Mouse (Mus musculus) stomach, embryonic 16.5 days (tissue): ENCODE data around the gene Sema3a. TPM values are rescaled to one million over a fixed set of nuclear protein-coding genes. Genes with fewer than 3 reads are reported as not detected.

Experiments
- ATAC-seq: fragments of 200-750 bp; cut with Nextera tagmentation; 2 replicates; pipeline ENCODE4 v1.8.0; 2017; ENCODE audit warnings: moderate number of reproducible peaks, moderate TSS enrichment; ENCODE audit not compliant: insufficient read depth, low FRiP score
- H3K27ac ChIP-seq: fragments of 300-500 bp; sonication (generic); 2 replicates; pipeline ENCODE4 v1.5.1; 2014; ENCODE audit warnings: low read length
- H3K27me3 ChIP-seq: fragments of 300-500 bp; sonication (generic); 2 replicates; pipeline ENCODE4 v1.6.1; 2014; ENCODE audit warnings: low read length, control low read depth, mixed read lengths; ENCODE audit not compliant: control insufficient read depth, insufficient read depth
- H3K36me3 ChIP-seq: fragments of 300-500 bp; sonication (generic); 2 replicates; pipeline ENCODE4 v1.6.1; 2014; ENCODE audit warnings: low read length; ENCODE audit not compliant: control insufficient read depth, insufficient read depth
- H3K4me1 ChIP-seq: fragments of 300-500 bp; sonication (generic); 2 replicates; pipeline ENCODE4 v1.6.1; 2014; ENCODE audit warnings: low read length, control low read depth, mixed read lengths; ENCODE audit not compliant: control insufficient read depth, insufficient read depth
- H3K4me2 ChIP-seq: fragments of 300-500 bp; sonication (generic); 2 replicates; pipeline ENCODE4 v1.6.1; 2014; ENCODE audit warnings: low read depth, low read length, mixed read lengths
- H3K4me3 ChIP-seq: fragments of 300-500 bp; sonication (generic); replicated peaks from 2 replicates; pipeline ENCODE4 v1.5.1; 2014; ENCODE audit warnings: mild to moderate bottlenecking, low read length
- H3K9ac ChIP-seq: fragments of 300-500 bp; sonication (generic); 2 replicates; pipeline ENCODE4 v1.6.1; 2014; ENCODE audit warnings: low read length
- H3K9me3 ChIP-seq: fragments of 300-500 bp; sonication (generic); replicated peaks from 2 replicates; pipeline ENCODE4 v1.6.1; 2016; ENCODE audit warnings: low read length, control low read depth; ENCODE audit not compliant: control insufficient read depth
- WGBS: fragments of 180-500 bp; shearing (Covaris S2); extraction: QIAGEN DNeasy Blood & Tissue Kit; methylation state at CpG from one replicate; pipeline ENCODE4 v1.1.7; 2014; 5-methylcytosine and 5-hydroxymethylcytosine counted together
- polyA plus RNA-seq: library from polyadenylated mRNA; unstranded; fragments of >200 nt; fragmentation: Nextera tagmentation; extraction: Ambion mirVana; gene quantifications from 2 replicates; pipeline ENCODE4 v1.2.1, GENCODE M21; 2015

The Sema3a gene
- polyA plus RNA-seq, 1 experiment from 2014 or later = 22.9 TPM

DNA sequence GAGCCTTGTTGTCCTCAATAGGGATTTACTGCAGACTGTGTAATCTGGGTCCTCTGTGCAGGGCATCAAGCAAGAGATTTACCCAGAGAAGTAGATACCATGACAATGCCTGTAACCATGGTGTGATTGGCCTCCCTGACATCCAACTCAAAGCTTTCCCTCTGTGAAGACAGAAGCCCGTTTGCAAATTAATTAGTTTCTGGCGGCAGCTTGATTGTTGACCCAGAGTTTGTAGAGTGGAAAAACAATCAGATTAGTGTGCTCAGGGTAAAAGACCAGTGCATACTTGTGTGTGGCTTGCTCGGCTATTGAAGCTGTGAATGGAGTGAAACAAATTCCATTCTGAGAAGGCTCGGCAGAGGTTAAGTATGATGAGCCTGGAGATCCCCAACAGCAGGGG is 404.0 kb downstream of the Sema3a start:
- Histone ChIP-seq H3K27ac (no peak overlapping the region), H3K36me3 (no peaks in the 10 kb centered on the region), H3K4me3 (no peak overlapping the region), H3K4me1 (no peaks in the 10 kb centered on the region), H3K9ac (no peak overlapping the region), H3K9me3 (no peaks in the 10 kb centered on the region), H3K27me3 (no peaks in the 10 kb centered on the region), H3K4me2 (no peak overlapping the region)
- ATAC-seq = no peak
- WGBS = 34% methylated on average over 4 of the region's 4 CpGs

DNA sequence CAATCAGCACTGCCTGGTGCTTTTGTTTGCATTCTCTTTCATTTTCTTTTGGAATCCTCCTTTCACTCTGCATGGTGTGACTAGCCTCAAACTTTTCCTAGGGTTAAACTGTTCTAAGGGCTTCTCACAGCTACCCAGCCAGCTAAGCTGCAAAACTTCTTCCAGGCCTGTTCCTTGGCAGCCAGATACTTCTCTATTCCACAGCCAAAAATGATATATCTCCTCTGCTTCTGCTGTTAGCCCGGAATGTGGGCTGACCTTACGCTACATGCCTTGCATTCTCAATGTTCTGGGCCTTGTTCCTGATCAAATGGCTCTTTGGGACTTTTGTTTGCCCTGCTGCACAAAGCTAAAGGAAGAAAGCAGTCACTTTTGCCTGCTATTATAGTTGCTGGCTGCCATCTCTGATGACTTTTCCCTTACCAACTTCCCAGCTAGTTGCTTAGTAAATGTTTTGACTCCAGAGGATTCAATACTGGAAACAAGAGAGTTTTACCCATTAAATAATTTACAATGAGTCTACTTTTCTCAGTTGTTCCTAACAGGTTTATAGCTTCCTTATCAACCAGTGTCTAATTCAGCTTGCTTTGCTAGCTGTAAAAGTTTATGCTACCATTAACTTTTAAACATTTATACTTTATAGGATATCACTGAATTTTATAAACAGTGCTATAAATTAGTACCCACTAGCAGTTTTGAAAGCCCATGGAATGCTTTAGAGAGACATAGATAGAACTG is 422.4 kb downstream of the Sema3a start:
- Histone ChIP-seq H3K27ac (peak overlapping the region; percentile 85), H3K4me1 (peaks cover 17% of the 10 kb centered on the region), H3K4me3 (no peak overlapping the region), H3K36me3 (no peaks in the 10 kb centered on the region), H3K9ac (no peak overlapping the region; the same call in none of the 2 replicates), H3K4me2 (no peak overlapping the region), H3K9me3 (no peaks in the 10 kb centered on the region; the same call in 1 of the 2 replicates), H3K27me3 (no peaks in the 10 kb centered on the region)
- ATAC-seq = peak; percentile 69
- 25% methylated on average over 2 of the region's 2 CpGs for WGBS

DNA sequence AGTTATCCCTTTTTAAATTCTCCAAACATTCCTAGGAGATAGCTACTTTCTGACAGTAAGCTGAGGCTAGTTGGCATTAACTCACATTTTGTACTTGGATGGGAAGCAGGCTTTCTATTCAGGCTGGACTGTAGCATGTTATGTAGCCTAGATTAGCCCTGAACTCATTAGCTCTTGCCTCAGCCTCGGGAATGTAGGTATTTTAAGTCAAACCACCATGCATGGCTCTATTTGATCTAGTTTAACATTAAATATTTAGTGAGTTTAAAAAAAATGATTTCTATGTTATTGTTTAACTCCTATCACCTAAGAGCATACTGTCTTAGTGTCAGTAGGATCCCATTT is 423.0 kb downstream of the Sema3a start:
- Histone ChIP-seq H3K9me3 (no peaks in the 10 kb centered on the region; the same call in 1 of the 2 replicates), H3K9ac (no peak overlapping the region), H3K27ac (peak overlapping the region; percentile 24; the same call in 1 of the 2 replicates), H3K27me3 (no peaks in the 10 kb centered on the region), H3K36me3 (no peaks in the 10 kb centered on the region), H3K4me2 (no peak overlapping the region), H3K4me3 (no peak overlapping the region), H3K4me1 (peaks cover 17% of the 10 kb centered on the region)
- WGBS = 29% methylated on average over 1 of the region's 1 CpGs
- ATAC-seq = no peak

DNA sequence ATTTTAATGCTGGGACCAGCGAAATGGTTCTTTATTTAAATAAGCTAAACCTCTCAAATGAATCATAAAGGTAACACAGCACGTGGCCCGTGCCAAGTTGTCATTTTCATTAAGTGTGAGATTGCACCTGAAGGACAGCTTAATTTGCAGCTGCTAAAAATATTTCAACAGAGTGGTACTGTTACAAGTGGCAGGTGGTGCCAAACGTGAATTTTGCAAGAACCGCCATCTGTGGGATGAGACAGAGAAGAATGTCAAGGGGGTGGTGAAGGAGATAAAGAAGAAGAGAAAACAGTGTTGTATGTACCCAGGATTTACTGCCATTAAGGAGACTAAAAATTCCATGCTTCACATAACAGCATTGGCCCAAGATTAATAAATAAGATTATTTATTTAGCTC is 423.9 kb downstream of the Sema3a start:
- no peak overlapping the region for H3K4me3 ChIP-seq
- no peak for ATAC-seq
- 74% methylated on average over 5 of the region's 5 CpGs for WGBS
- no peaks in the 10 kb centered on the region for H3K36me3 ChIP-seq
- H3K4me1 ChIP-seq = peaks cover 17% of the 10 kb centered on the region
- H3K9ac ChIP-seq = no peak overlapping the region
- no peak overlapping the region for H3K27ac ChIP-seq
- no peaks in the 10 kb centered on the region; the same call in 1 of the 2 replicates for H3K9me3 ChIP-seq
- no peak overlapping the region for H3K4me2 ChIP-seq
- no peaks in the 10 kb centered on the region for H3K27me3 ChIP-seq

DNA sequence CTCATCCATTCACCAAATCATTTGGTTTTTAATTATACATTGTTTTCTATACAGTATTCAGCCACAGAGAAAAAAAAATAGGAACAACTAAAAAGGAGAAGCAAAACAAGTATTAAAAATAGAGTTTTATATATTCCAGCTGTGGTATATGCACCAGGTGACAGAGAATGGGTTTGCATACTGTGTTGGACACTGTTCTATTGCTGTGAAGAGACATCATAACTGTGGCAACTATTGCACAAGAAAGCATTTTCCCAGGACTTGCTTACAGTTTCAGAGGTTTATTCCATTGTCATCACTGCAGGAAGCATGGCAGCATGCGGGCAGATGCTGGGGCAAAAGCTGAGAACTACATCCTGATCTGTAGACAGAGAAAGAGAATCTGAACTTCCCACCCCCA is 425.7 kb downstream of the Sema3a start:
- Histone ChIP-seq H3K4me2 (no peak overlapping the region), H3K27me3 (no peaks in the 10 kb centered on the region), H3K27ac (no peak overlapping the region), H3K4me1 (peaks cover 17% of the 10 kb centered on the region), H3K9ac (no peak overlapping the region), H3K4me3 (no peak overlapping the region), H3K9me3 (no peaks in the 10 kb centered on the region; the same call in 1 of the 2 replicates), H3K36me3 (no peaks in the 10 kb centered on the region)
- 82% methylated on average over 1 of the region's 1 CpGs for WGBS
- ATAC-seq = no peak; the same call in 1 of the 2 replicates

DNA sequence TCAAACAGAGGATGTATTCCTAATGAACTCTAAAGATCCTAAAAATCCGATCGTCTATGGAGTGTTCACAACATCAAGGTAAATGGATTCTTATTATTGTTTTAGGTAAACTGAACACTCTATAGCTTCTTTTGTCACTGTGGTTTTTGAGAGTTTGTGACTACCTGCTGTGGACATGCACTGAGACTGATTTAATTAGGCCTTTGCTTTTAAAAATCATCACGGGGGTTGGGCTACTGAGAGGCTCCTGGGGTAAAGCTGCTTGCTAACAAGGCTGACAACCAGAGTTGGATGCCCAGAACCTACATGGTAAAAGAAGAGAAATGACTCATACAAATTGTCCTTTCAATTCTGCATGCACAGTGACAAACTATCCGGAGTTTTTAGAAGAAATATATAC is 432.0 kb downstream of the Sema3a start:
- no peak overlapping the region for H3K27ac ChIP-seq
- H3K9me3 ChIP-seq = no peaks in the 10 kb centered on the region
- H3K27me3 ChIP-seq = no peaks in the 10 kb centered on the region
- no peak overlapping the region for H3K4me2 ChIP-seq
- H3K4me3 ChIP-seq = no peak overlapping the region
- H3K4me1 ChIP-seq = no peaks in the 10 kb centered on the region
- ATAC-seq = no peak
- no peak overlapping the region for H3K9ac ChIP-seq
- H3K36me3 ChIP-seq = no peaks in the 10 kb centered on the region
- WGBS = 74% methylated on average over 4 of the region's 4 CpGs

DNA sequence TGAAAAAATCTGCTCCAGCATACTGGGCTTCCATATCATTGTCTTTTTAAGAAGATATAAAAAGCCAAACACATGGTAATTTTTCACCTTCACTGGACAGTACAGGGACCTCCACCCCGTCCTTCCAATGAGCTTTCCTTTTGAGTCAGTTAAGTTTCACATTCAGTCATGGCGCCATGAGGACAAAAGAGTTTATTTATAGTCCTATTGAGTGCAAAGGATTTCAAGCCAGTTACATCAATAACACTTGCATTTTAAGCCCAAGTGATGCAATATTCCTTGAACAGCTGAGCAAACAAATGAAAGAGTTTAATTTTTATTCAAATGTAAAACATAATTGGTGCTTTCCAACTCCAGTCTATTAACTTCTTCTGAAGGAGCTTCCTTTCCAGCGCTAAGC is 448.7 kb downstream of the Sema3a start:
- Histone ChIP-seq H3K4me1 (no peaks in the 10 kb centered on the region), H3K27ac (no peak overlapping the region), H3K4me3 (no peak overlapping the region)

DNA sequence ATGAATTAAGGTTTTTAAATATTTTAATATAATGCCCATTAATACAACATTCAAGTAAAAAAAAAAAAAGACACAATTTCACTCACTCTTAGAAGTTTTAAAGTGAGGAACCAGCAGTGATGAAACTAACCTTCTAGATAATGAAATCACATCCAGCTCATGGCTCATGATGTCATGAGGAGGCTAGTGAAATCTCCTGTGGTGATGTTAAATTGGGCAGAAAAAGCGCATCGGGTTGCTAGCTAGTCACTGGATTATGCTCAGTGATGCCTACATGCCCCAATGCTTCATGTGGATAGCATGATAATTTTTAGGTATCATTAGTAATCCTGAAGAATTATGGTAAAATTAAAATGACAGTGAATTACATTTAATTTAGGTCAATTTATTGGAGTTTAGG is 453.9 kb downstream of the Sema3a start:
- Histone ChIP-seq H3K27me3 (no peaks in the 10 kb centered on the region), H3K27ac (no peak overlapping the region), H3K9ac (no peak overlapping the region), H3K4me3 (no peak overlapping the region), H3K36me3 (no peaks in the 10 kb centered on the region), H3K4me2 (no peak overlapping the region), H3K4me1 (no peaks in the 10 kb centered on the region), H3K9me3 (no peaks in the 10 kb centered on the region)
- no peak for ATAC-seq
- WGBS = 95% methylated on average over 2 of the region's 2 CpGs

More for the DNA sequence above, 448.7 kb downstream of the Sema3a start:
- no peak for ATAC-seq
- Histone ChIP-seq H3K4me2 (no peak overlapping the region), H3K36me3 (no peaks in the 10 kb centered on the region), H3K9me3 (no peaks in the 10 kb centered on the region), H3K27me3 (no peaks in the 10 kb centered on the region), H3K9ac (no peak overlapping the region)
- WGBS = 83% methylated on average over 3 of the region's 3 CpGs

DNA sequence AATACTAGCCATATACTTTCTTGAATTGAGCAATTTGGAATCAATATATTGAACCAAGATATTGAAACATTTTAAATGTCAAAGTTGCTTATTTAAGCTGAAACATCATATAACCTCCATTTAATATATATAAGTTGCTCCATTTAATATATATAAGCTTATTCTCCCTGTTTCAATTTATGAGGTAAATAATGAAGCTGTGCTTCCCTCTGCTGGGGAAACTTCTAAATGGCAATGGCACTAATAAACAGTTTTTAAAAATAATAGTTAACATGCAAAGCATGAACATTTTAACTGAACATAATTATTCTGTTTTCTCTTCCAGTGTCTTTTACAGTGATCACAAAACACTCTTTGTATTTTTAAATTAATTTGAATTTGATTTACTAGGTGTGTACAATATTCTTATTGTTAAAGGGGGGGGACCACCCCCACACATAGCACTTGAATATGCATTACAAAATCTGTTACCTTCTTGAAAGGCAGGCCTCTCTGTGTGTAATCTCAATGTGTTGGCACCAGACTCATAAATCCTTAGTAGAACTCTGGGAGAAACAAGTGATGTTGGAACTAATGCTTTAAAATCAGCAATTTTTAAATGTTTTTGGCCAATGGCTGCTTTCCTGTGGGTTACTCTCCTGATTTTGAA is 460.5 kb downstream of the Sema3a start:
- ATAC-seq = no peak
- no peaks in the 10 kb centered on the region for H3K27me3 ChIP-seq
- no peaks in the 10 kb centered on the region for H3K36me3 ChIP-seq
- no peak overlapping the region for H3K4me2 ChIP-seq
- no peaks in the 10 kb centered on the region for H3K9me3 ChIP-seq
- H3K4me1 ChIP-seq = no peaks in the 10 kb centered on the region
- no peak overlapping the region for H3K4me3 ChIP-seq
- no peak overlapping the region for H3K27ac ChIP-seq
- H3K9ac ChIP-seq = no peak overlapping the region
